Mouse (Mus musculus): ENCODE measurements at regions not wholly inside any gene's neighbourhood (a gene's known extent, or its start where the extent isn't known, plus 50 kb on each side); places are given as distances from the start of the nearest gene placed in this dataset.

- TF ChIP-seq USF2 (IDR thresholded peaks at IDR 0.05; ENCODE audit: borderline replicate concordance in 1 of 2, insufficient read depth in 1 of 2, low read depth in 1 of 2, low read length in 2 of 2) (no peak), USF1 (IDR thresholded peaks at IDR 0.05; ENCODE audit: low read depth, low read length) (no peak), TBP (IDR thresholded peaks at IDR 0.05; ENCODE audit: low read depth, low read length) (no peak), CHD1 (IDR thresholded peaks at IDR 0.05; ENCODE audit: low read depth, low read length) (no peak), GATA1 (IDR thresholded peaks at IDR 0.05; ENCODE audit: low read depth, low read length) (no peak), MYB (IDR thresholded peaks at IDR 0.05; ENCODE audit: low read depth, low read length) (no peak), RCOR1 (IDR thresholded peaks at IDR 0.05; ENCODE audit: low read depth, low read length) (no peak), POLR2AphosphoS2 (IDR thresholded peaks at IDR 0.05; ENCODE audit: low read length) (no peak), SIN3A (IDR thresholded peaks at IDR 0.05; ENCODE audit: low read length) (no peak), HCFC1 (IDR thresholded peaks at IDR 0.05; ENCODE audit: low read depth, low read length) (no peak), MXI1 (IDR thresholded peaks at IDR 0.05; ENCODE audit: low read depth, low read length) (no peak), ZKSCAN1 (IDR thresholded peaks at IDR 0.05; ENCODE audit: low read depth, low read length) (no peak), BHLHE40 (IDR thresholded peaks at IDR 0.05; ENCODE audit: borderline replicate concordance, low read depth, low read length) (no peak)
These were observed 184.5 kb upstream of the Dyrk2 start for GRCm38 (mm10) chr10:119054191-119055175.

GRCm38 (mm10) chr10:119052441-119053041 lies 182.5 kb upstream of the Dyrk2 start:
- Histone ChIP-seq H3K4me3 (ENCODE audit: control insufficient read depth in 1 of 2, insufficient read depth in 1 of 2, low read depth in 2 of 2, low read length in 2 of 2) (no peak overlapping the region), H3K9ac (ENCODE audit: control insufficient read depth, low read depth, low read length, poor library complexity, severe bottlenecking) (no peak overlapping the region), H3K36me3 (ENCODE audit: control insufficient read depth in 1 of 2, insufficient read depth in 2 of 2, low read length in 2 of 2) (peaks cover 0 to 9% of the 10 kb centered on the region in 2 experiments; a peak in 2 of 4 replicates), H3K4me1 (ENCODE audit: control insufficient read depth in 1 of 2, insufficient read depth in 2 of 2, low read length in 2 of 2) (peaks cover 3 to 17% of the 10 kb centered on the region in 2 experiments; a peak in 3 of 4 replicates), H3K79me2 (ENCODE audit: control insufficient read depth, insufficient read depth, low read length, poor library complexity) (no peaks in the 10 kb centered on the region), H3K27me3 (ENCODE audit: control insufficient read depth in 1 of 2, insufficient read depth in 2 of 2, low read length in 2 of 2) (no peaks in the 10 kb centered on the region), H3K27ac (ENCODE audit: control insufficient read depth, low read depth, low read length) (no peak overlapping the region), H3K9me3 (replicated peaks; ENCODE audit: insufficient read depth, low read length) (no peaks in the 10 kb centered on the region)
- DNase-seq (ENCODE audit: low read depth, low spot score), result no peak
- TF ChIP-seq CHD1 (IDR thresholded peaks at IDR 0.05; ENCODE audit: low read depth, low read length) (no peak), GATA1 (IDR thresholded peaks at IDR 0.05; ENCODE audit: low read depth, low read length) (no peak), SIN3A (IDR thresholded peaks at IDR 0.05; ENCODE audit: low read length) (no peak)

More at GRCm38 (mm10) chr10:119054191-119055175, 184.5 kb upstream of the Dyrk2 start:
- Histone ChIP-seq H3K79me2 (ENCODE audit: control insufficient read depth, insufficient read depth, low read length, poor library complexity) (no peaks in the 10 kb centered on the region), H3K9me3 (replicated peaks; ENCODE audit: insufficient read depth, low read length) (no peaks in the 10 kb centered on the region), H3K27ac (ENCODE audit: control insufficient read depth, low read depth, low read length) (no peak overlapping the region), H3K36me3 (ENCODE audit: control insufficient read depth in 1 of 2, insufficient read depth in 2 of 2, low read length in 2 of 2) (peaks cover 0 to 5% of the 10 kb centered on the region in 2 experiments; a peak in 2 of 4 replicates), H3K9ac (ENCODE audit: control insufficient read depth, low read depth, low read length, poor library complexity, severe bottlenecking) (no peak overlapping the region), H3K4me1 (ENCODE audit: control insufficient read depth in 1 of 2, insufficient read depth in 2 of 2, low read length in 2 of 2) (peaks cover 3 to 16% of the 10 kb centered on the region in 2 experiments; a peak in 3 of 4 replicates), H3K27me3 (ENCODE audit: control insufficient read depth in 1 of 2, insufficient read depth in 2 of 2, low read length in 2 of 2) (no peaks in the 10 kb centered on the region), H3K4me3 (ENCODE audit: control insufficient read depth in 1 of 2, insufficient read depth in 1 of 2, low read depth in 2 of 2, low read length in 2 of 2) (no peak overlapping the region)
- no peak for DNase-seq (ENCODE audit: low read depth, low spot score)
